Comparison of ENCODE assay signal across 12 mouse cellular contexts in the genomic region with DNA sequence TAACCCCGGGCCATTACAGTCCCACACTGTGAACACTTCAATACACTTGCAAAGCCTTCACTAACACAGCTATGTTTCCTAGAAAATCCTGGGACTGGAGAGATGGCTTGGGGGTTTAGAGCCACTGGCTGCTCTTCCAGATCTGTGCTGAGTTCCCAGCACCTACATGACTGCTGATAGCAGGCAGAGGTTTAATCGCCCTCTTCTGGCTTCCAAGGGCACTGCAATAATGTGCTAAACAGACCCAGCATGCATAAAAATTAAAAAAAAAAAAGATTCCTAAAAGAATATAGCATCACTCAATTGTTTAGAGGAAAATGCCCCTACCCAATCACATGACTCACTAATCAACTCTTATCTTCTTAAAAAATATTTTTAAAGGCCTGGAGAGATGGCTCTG. TPM values are rescaled to one million over a fixed set of nuclear protein-coding genes. Genes with fewer than 3 reads are reported as not detected.
DNase-seq lines count a peak whose midpoint lies in the region; ATAC-seq and TF ChIP-seq lines count a peak whose summit lies in the region.
"Had no signal": no experiment of that assay in that cellular context is flagged by ENCODE, and none has a peak within 500 bp of the region (broad histone marks: within the 10 kb centered on the region; RNA-seq: fewer than 3 reads in every experiment).

No protein-coding gene starts in this region.

- peak; percentile 3 for DNase-seq in forebrain, postnatal 0 days
- peak; percentile 10 for DNase-seq in lung, postnatal 36 days
- no peak for DNase-seq in lung, adult 2 months
- no peak for DNase-seq in left cerebral cortex, adult 9 months (ENCODE audit: low spot score in 2 of 2)
- DNase-seq in layer of hippocampus, postnatal 10 days (ENCODE audit: low spot score in 2 of 2), result no peak

- H3K4me3 ChIP-seq in forebrain, postnatal 0 days (ENCODE audit: low read depth, low read length), result no peak overlapping the region
- H3K4me3 ChIP-seq in forebrain, embryonic 15.5 days, result no peak overlapping the region
- H3K4me3 ChIP-seq in lung, adult 2 months (replicated peaks; ENCODE audit: extremely low read depth, low read depth, low read length), result no peak overlapping the region
- no peak overlapping the region for H3K4me3 ChIP-seq in bone marrow, adult 2 months (replicated peaks; ENCODE audit: control insufficient read depth, low read depth, low read length)
- H3K4me3 ChIP-seq: heart, embryonic 10.5 days; kidney, embryonic 15.5 days; limb, embryonic 10.5 days; midbrain, embryonic 12.5 days had no signal

- no peaks in the 10 kb centered on the region for H3K4me1 ChIP-seq in forebrain, postnatal 0 days (ENCODE audit: insufficient read depth)
- H3K4me1 ChIP-seq in forebrain, embryonic 15.5 days, result no peaks in the 10 kb centered on the region
- H3K4me1 ChIP-seq in lung, adult 2 months (ENCODE audit: control insufficient read depth, insufficient read depth, low read length), result no peaks in the 10 kb centered on the region
- no peaks in the 10 kb centered on the region for H3K4me1 ChIP-seq in bone marrow, adult 2 months (ENCODE audit: control insufficient read depth, insufficient read depth, low read length)
- H3K4me1 ChIP-seq: heart, embryonic 10.5 days; kidney, embryonic 15.5 days; limb, embryonic 10.5 days; midbrain, embryonic 12.5 days had no signal

- H3K4me2 ChIP-seq in forebrain, postnatal 0 days (ENCODE audit: low read depth), result no peak overlapping the region
- no peak overlapping the region for H3K4me2 ChIP-seq in forebrain, embryonic 15.5 days (replicated peaks)
- H3K4me2 ChIP-seq: kidney, embryonic 15.5 days; midbrain, embryonic 12.5 days had no signal

- no peak for TF ChIP-seq POLR2A in lung, adult 2 months (IDR thresholded peaks at IDR 0.05; ENCODE audit: borderline replicate concordance, extremely low read depth, low read depth, low read length)
- no peak for TF ChIP-seq POLR2A in bone marrow, adult 2 months (IDR thresholded peaks at IDR 0.05; ENCODE audit: borderline replicate concordance, control insufficient read depth, low read depth, low read length)

- WGBS in forebrain, postnatal 0 days, result 70% methylated on average over 2 of the region's 2 CpGs
- 72% methylated on average over 2 of the region's 2 CpGs for WGBS in forebrain, embryonic 15.5 days
- WGBS in lung, adult 2 months, result 59% methylated on average over 2 of the region's 2 CpGs
- WGBS in bone marrow, adult 2 months, result 68% methylated on average over 2 of the region's 2 CpGs

- H3K27ac ChIP-seq in forebrain, postnatal 0 days (ENCODE audit: low read depth, low read length), result no peak overlapping the region
- no peak overlapping the region for H3K27ac ChIP-seq in forebrain, embryonic 15.5 days (replicated peaks)
- no peak overlapping the region for H3K27ac ChIP-seq in bone marrow, adult 2 months (ENCODE audit: control insufficient read depth, insufficient read depth, low read depth, low read length, poor library complexity)
- H3K27ac ChIP-seq: heart, embryonic 10.5 days; kidney, embryonic 15.5 days; limb, embryonic 10.5 days; midbrain, embryonic 12.5 days had no signal

- peaks cover 27% of the 10 kb centered on the region for H3K36me3 ChIP-seq in forebrain, postnatal 0 days (ENCODE audit: insufficient read depth)
- peaks cover 39% of the 10 kb centered on the region for H3K36me3 ChIP-seq in forebrain, embryonic 15.5 days

- no peaks in the 10 kb centered on the region for H3K9me3 ChIP-seq in forebrain, postnatal 0 days (ENCODE audit: low read length)
- no peaks in the 10 kb centered on the region for H3K9me3 ChIP-seq in forebrain, embryonic 15.5 days
- H3K9me3 ChIP-seq: heart, embryonic 10.5 days; kidney, embryonic 15.5 days; limb, embryonic 10.5 days; midbrain, embryonic 12.5 days had no signal

- H3K9ac ChIP-seq in forebrain, postnatal 0 days, result no peak overlapping the region
- H3K9ac ChIP-seq in forebrain, embryonic 15.5 days (replicated peaks), result no peak overlapping the region
- H3K9ac ChIP-seq: kidney, embryonic 15.5 days; midbrain, embryonic 12.5 days had no signal

- ATAC-seq in forebrain, postnatal 0 days, result no peak
- ATAC-seq in forebrain, embryonic 15.5 days (replicated peaks), result no peak
- ATAC-seq in megakaryocyte-erythroid progenitor cell, adult 5-6 weeks (replicated peaks; ENCODE audit: low FRiP score, low TSS enrichment, poor library complexity, severe bottlenecking), result peak; percentile 77; the same call in 1 of the 2 replicates

- TF ChIP-seq CTCF in forebrain, postnatal 0 days (IDR thresholded peaks at IDR 0.05; ENCODE audit: low read depth), result 0 out of 2 replicates have a peak, but pooled peaks have one; percentile 8
- no peak for TF ChIP-seq CTCF in lung, adult 2 months (IDR thresholded peaks at IDR 0.05; ENCODE audit: insufficient read depth, low read length)
- TF ChIP-seq CTCF in bone marrow, adult 2 months (IDR thresholded peaks at IDR 0.05; ENCODE audit: control insufficient read depth, insufficient read depth, low read length), result peak; percentile 27; the same call in 1 of the 2 replicates

- no peaks in the 10 kb centered on the region for H3K27me3 ChIP-seq in forebrain, postnatal 0 days (ENCODE audit: insufficient read depth, low read length)
- no peaks in the 10 kb centered on the region for H3K27me3 ChIP-seq in forebrain, embryonic 15.5 days
- H3K27me3 ChIP-seq: kidney, embryonic 15.5 days; midbrain, embryonic 12.5 days had no signal

RNA-seq across cellular contexts. Expression of gene Nkapd1, which starts 15.8 kb away (rescaled TPM):
- 19.0 and 20.5 TPM in 2 replicates for total RNA-seq in forebrain, postnatal 0 days (2014; rRNA removed)
- 24.3 TPM in 2 replicates for polyA plus RNA-seq in forebrain, postnatal 0 days (2015; fragmentation: Nextera tagmentation; extraction: Ambion mirVana)
- 22.8 and 23.3 TPM in 2 replicates for polyA plus RNA-seq in forebrain, embryonic 15.5 days (2015; fragmentation: Nextera tagmentation; extraction: Ambion mirVana)
- 5.3 and 6.3 TPM in 2 replicates for polyA plus RNA-seq in lung, adult 2 months (2012; rRNA removed)
- 6.1 and 13.0 TPM in 2 replicates for polyA plus RNA-seq in bone marrow, adult 2 months (2011; ENCODE audit: insufficient read depth, insufficient read length, low replicate concordance, missing spikeins)
- total RNA-seq in megakaryocyte-erythroid progenitor cell, adult 5-6 weeks (2014; fragmentation: Nextera tagmentation), result 21.6 and 27.6 TPM in 2 replicates
- 46.2 and 51.8 TPM in 2 replicates for total RNA-seq in megakaryocyte-erythroid progenitor cell, adult 5-6 weeks (2017)
- total RNA-seq in layer of hippocampus, postnatal 10 days (2021), result 10 to 100 TPM; 24.4 to 26.4 TPM

RNA-seq across cellular contexts. Expression of gene Pih1d2, which starts 15.9 kb away (rescaled TPM):
- total RNA-seq in forebrain, postnatal 0 days (2014; rRNA removed), result 4.0 and 5.2 TPM in 2 replicates
- polyA plus RNA-seq in forebrain, postnatal 0 days (2015; fragmentation: Nextera tagmentation; extraction: Ambion mirVana), result 4.6 and 6.6 TPM in 2 replicates
- polyA plus RNA-seq in forebrain, embryonic 15.5 days (2015; fragmentation: Nextera tagmentation; extraction: Ambion mirVana), result 3.6 and 5.8 TPM in 2 replicates
- polyA plus RNA-seq in lung, adult 2 months (2012; rRNA removed), result 2.7 and 3.7 TPM in 2 replicates
- polyA plus RNA-seq in bone marrow, adult 2 months (2011; ENCODE audit: insufficient read depth, insufficient read length, low replicate concordance, missing spikeins), result 2.5 TPM in 1 of 2 replicates, not detected in the other
- 3.5 and 3.8 TPM in 2 replicates for total RNA-seq in megakaryocyte-erythroid progenitor cell, adult 5-6 weeks (2014; fragmentation: Nextera tagmentation)
- 10.4 TPM in 1 of 2 replicates, not detected in the other for total RNA-seq in megakaryocyte-erythroid progenitor cell, adult 5-6 weeks (2017)
- total RNA-seq in layer of hippocampus, postnatal 10 days (2021), result 1 to 10 TPM; 1.9 to 3.1 TPM

RNA-seq across cellular contexts. Expression of gene Dlat, which starts 26.5 kb away (rescaled TPM):
- total RNA-seq in forebrain, postnatal 0 days (2014; rRNA removed), result 60.7 and 67.1 TPM in 2 replicates
- polyA plus RNA-seq in forebrain, postnatal 0 days (2015; fragmentation: Nextera tagmentation; extraction: Ambion mirVana), result 46.0 and 52.7 TPM in 2 replicates
- polyA plus RNA-seq in forebrain, embryonic 15.5 days (2015; fragmentation: Nextera tagmentation; extraction: Ambion mirVana), result 41.4 and 43.9 TPM in 2 replicates
- polyA plus RNA-seq in lung, adult 2 months (2012; rRNA removed), result 13.2 and 20.5 TPM in 2 replicates
- polyA plus RNA-seq in bone marrow, adult 2 months (2011; ENCODE audit: insufficient read depth, insufficient read length, low replicate concordance, missing spikeins), result 13.0 and 13.8 TPM in 2 replicates
- 41.0 and 51.5 TPM in 2 replicates for total RNA-seq in megakaryocyte-erythroid progenitor cell, adult 5-6 weeks (2014; fragmentation: Nextera tagmentation)
- total RNA-seq in megakaryocyte-erythroid progenitor cell, adult 5-6 weeks (2017), result 52.4 and 68.9 TPM in 2 replicates
- total RNA-seq in layer of hippocampus, postnatal 10 days (2021), result 100 to 1,000 TPM; 128 to 140 TPM

RNA-seq across cellular contexts. Expression of gene Timm8b, which starts 29.3 kb away (rescaled TPM):
- total RNA-seq in forebrain, postnatal 0 days (2014; rRNA removed), result 234 and 297 TPM in 2 replicates
- 389 and 523 TPM in 2 replicates for polyA plus RNA-seq in forebrain, postnatal 0 days (2015; fragmentation: Nextera tagmentation; extraction: Ambion mirVana)
- polyA plus RNA-seq in forebrain, embryonic 15.5 days (2015; fragmentation: Nextera tagmentation; extraction: Ambion mirVana), result 328 and 352 TPM in 2 replicates
- 80.5 and 90.8 TPM in 2 replicates for polyA plus RNA-seq in lung, adult 2 months (2012; rRNA removed)
- 41.7 and 54.8 TPM in 2 replicates for polyA plus RNA-seq in bone marrow, adult 2 months (2011; ENCODE audit: insufficient read depth, insufficient read length, low replicate concordance, missing spikeins)
- 176 and 190 TPM in 2 replicates for total RNA-seq in megakaryocyte-erythroid progenitor cell, adult 5-6 weeks (2014; fragmentation: Nextera tagmentation)
- 253 and 291 TPM in 2 replicates for total RNA-seq in megakaryocyte-erythroid progenitor cell, adult 5-6 weeks (2017)
- total RNA-seq in layer of hippocampus, postnatal 10 days (2021), result 100 to 1,000 TPM; 217 to 234 TPM

RNA-seq across cellular contexts. Expression of gene Sdhd, which starts 29.4 kb away (rescaled TPM):
- 151 and 168 TPM in 2 replicates for total RNA-seq in forebrain, postnatal 0 days (2014; rRNA removed)
- polyA plus RNA-seq in forebrain, postnatal 0 days (2015; fragmentation: Nextera tagmentation; extraction: Ambion mirVana), result 279 and 305 TPM in 2 replicates
- polyA plus RNA-seq in forebrain, embryonic 15.5 days (2015; fragmentation: Nextera tagmentation; extraction: Ambion mirVana), result 197 and 209 TPM in 2 replicates
- polyA plus RNA-seq in lung, adult 2 months (2012; rRNA removed), result 91.0 and 114 TPM in 2 replicates
- 63.1 and 65.6 TPM in 2 replicates for polyA plus RNA-seq in bone marrow, adult 2 months (2011; ENCODE audit: insufficient read depth, insufficient read length, low replicate concordance, missing spikeins)
- 254 and 275 TPM in 2 replicates for total RNA-seq in megakaryocyte-erythroid progenitor cell, adult 5-6 weeks (2014; fragmentation: Nextera tagmentation)
- 241 and 307 TPM in 2 replicates for total RNA-seq in megakaryocyte-erythroid progenitor cell, adult 5-6 weeks (2017)
- 100 to 1,000 TPM; 140 to 155 TPM for total RNA-seq in layer of hippocampus, postnatal 10 days (2021)

Comparison
In these comparisons a context has a peak if more than half of its experiments do, and no peak if none do; other contexts are left out.
1. DNase-seq: peak in forebrain, postnatal 0 days (single experiment) and lung, postnatal 36 days (single experiment); none in lung, adult 2 months (single experiment), left cerebral cortex, adult 9 months (0 of 2) and layer of hippocampus, postnatal 10 days (0 of 2).